Mouse (Mus musculus): ENCODE data around the gene 1700003E16Rik.

- no peak for TF ChIP-seq MYOD1 (IDR thresholded peaks at IDR 0.05; ENCODE audit: control insufficient read depth in 1 of 3, insufficient read length in 2 of 3, low read depth in 2 of 3)
- no peak for TF ChIP-seq USF1 (IDR thresholded peaks at IDR 0.05; ENCODE audit: low read depth)
- TF ChIP-seq POLR2AphosphoS2 (IDR thresholded peaks at IDR 0.05; ENCODE audit: insufficient read length, low read depth), result no peak
- no peak for TF ChIP-seq CEBPB (IDR thresholded peaks at IDR 0.05; ENCODE audit: insufficient read depth, poor library complexity, severe bottlenecking)
- TF ChIP-seq POLR2A (IDR thresholded peaks at IDR 0.05; ENCODE audit: insufficient read length, low read depth), result no peak
- no peak for TF ChIP-seq E2F4 (IDR thresholded peaks at IDR 0.05; ENCODE audit: insufficient read depth)
- TF ChIP-seq SRF (IDR thresholded peaks at IDR 0.05; ENCODE audit: control insufficient read depth, insufficient read length, low read depth), result no peak
- no peak for TF ChIP-seq MYOG (IDR thresholded peaks at IDR 0.05; ENCODE audit: control insufficient read depth in 1 of 3, insufficient read depth in 1 of 3, insufficient read length in 2 of 3, low read depth in 2 of 3)
- TF ChIP-seq MAX (IDR thresholded peaks at IDR 0.05; ENCODE audit: low read depth), result no peak
These were observed 33.2 kb upstream of the 1700003E16Rik start for GRCm38 (mm10) chr6:83122961-83123360.

Data from myocyte (in vitro differentiated cells).